Mouse (Mus musculus) urinary bladder, postnatal 0 days (tissue): Measurements from ENCODE around the gene Vamp5. TPM values are rescaled to one million over a fixed set of nuclear protein-coding genes. Genes with fewer than 3 reads are reported as not detected.

Source experiments
- polyA plus RNA-seq: library from polyadenylated mRNA; unstranded; fragments of >200 nt; fragmentation: Nextera tagmentation; extraction: Ambion mirVana; gene quantifications from 2 replicates; pipeline ENCODE4 v1.2.1, GENCODE M21; 2015

Gene Vamp5
- polyA plus RNA-seq: 36.2 and 36.3 TPM in 2 replicates

DNA sequence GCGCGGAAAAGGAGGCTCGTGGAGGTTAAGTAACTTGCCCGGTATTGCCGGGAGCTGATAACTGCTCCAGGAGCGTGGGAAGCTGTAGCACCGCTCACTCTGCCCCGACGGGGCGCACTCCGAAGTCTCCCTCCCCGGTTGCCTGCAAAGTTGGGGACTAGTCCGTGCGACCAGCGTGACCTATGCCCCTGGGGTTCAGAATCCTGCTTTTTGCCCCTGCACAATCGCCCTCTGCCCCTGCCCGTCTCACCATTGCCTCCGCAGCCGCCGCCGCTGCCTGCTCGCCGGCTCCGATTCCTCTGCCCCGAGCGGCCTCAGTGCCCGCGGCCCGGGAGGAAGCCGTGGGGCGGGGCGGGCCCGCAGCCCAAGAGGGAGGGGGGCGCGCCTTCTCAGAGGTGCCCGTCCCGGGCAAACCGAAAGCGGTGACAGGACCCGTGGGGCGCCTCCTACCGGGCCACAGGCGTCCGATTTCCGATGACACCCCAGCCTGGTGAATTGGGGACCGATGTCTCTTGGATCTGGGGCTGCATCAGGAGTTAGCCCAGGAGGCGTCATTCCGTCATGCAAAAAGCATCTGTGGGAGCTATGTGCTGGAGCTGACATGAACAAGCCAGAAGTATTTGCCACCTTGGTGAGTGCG lies at the start of gene Vamp5:
Vamp5 (minus strand) TSS at position 338 of the 640 bp plus-strand sequence.

DNA sequence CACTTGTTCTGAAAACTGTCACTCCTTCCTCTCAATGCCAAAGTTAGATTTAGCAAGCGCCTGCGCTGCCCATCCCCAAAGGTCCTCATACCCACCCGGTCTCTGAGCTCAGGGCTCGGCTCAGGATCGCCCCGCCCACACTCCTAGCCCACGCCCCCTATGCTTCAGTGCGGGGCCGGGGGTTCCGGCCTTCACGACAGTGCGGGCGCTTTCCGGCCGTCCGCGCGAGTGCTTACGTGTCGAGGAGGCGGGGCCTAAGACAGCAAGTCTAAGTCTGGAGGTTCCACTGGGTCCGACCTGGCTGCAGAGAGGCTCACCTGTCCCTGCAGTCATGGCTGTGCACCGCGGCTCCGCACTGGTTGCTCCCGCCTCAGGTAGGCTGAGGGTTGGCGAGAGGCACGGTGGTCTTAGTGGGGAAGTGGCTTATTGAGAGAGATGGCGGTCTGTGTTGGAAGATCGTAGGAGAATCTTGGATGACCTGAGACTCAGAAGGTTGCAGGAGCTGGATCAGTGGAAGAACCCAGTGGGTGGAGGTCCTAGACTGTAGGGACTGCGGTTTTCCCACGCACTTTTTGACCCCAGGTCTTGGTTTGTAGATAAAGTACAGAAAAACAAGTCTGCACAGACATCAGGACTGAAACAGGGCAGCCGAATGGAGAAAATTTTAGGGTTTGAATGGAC lies 33.9 kb upstream of the Vamp5 start, which contains the start of gene Ggcx:
Ggcx (plus strand) TSS at position 233 of the 681 bp plus-strand sequence.

DNA sequence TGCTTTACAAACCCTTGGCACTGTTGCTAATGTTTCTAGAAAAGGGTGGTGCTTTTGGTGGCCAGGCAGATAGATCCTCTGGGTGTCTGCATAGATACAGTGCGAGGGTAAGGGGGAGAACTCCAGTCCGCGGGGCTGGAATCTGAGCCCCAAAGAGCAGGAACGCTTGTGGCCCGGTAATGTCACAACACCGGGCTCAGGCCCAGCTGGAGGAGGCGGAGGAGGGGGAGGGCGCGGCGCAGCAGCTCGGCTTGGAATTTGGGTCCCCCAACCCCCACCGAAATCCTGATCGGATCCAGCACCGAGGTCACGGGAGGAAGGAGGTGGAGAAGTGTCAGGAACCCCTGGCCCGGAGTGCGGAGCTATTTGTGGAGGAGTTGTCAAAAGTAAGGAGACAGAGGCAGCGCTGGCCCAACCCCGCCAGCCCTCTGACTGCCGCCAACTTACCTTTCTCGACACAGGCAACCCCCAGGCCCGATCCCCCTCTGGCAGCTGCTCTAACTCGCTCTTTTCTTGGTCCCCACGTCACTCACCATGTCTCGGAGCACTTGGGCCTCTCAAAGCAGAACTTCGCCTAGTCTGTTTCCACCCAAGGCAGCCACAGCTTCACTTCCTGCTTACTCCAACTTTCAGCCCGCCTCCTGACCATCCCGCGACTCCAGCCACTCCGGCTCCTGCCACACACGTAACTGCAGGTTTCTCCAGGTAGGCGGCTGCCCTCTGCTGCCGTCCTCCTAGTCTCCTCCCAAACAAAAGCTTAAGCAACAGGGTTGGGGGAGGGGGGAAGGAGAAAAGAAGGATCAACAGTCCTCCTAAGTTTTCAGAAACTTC lies 9.9 kb upstream of the Vamp5 start, which contains the start of gene Vamp8:
Vamp8 (minus strand) TSS at position 763 of the 831 bp plus-strand sequence.

DNA sequence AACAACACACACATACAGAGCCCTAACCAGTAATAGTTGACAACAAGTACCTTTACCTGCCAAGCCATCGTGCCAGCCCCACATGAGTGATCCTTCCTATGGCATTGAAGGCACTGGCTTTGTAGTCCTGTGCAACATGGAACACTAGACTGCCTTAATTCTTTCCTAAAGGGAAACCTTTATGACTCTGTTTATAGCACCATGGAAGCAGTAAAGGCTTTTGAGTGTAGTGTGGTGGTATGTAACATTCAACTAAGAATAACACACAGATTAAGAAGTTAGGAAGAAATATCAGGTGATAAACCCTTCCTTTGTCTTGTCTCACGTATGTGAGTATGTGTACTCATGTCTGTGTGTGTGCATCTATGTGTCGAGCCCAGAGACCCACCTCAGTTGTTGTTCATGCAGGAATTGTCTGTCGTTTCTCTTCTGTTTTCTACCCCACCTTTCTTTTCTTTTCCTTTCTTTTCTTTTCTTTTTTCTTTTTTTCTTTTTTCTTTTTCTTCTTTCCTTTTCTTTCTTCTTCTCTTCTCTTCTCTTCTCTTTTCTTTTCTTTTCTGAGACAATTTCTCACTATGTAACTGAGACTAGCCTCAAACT lies 13.3 kb downstream of the Vamp5 start, which contains the start of gene Rnf181:
Rnf181 (minus strand) TSS at position 113 of the 600 bp plus-strand sequence.

DNA sequence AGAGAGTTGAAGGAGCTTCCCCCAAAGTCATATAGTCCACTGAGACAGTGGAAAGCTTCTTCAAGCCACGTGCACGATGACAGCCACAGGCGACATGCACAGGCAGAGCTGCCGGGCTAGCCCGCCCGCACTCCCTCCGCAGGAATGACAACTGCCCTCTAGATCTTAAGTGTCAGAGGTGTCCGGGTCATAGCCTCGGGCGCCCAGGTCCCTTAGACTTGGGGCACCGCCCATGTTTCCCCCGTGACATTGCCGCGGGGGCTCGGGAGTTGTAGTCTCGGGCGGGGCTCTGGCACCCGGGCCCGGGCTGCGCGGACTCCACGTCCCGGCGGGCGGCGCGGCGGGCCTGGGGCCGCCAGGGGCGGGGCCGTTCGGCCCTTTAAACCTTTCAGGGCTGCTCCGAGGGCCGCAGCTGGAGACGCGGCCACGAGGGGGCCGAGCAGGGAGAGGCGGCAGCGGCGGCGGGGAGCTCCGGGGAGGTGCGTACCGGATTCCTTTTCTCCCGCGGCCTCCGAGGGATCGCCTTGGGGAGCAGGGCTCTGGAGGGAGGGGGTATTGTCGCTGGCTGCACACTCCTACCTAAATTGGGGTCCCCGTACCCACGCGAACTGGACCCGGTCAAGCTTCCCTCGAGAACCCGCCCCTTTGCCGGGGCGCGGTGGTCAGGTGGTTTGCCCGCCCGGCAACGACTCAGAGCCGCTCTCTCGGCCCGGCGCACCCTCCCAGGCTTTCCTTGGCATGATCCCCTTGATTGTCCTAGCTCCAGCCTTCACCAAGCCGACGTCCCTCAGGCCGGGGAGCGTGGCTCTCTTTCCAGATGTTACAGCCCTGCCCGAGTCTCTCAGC lies 25.0 kb downstream of the Vamp5 start, which contains the start of gene Tmem150a:
Tmem150a (plus strand) TSS at position 382 of the 846 bp plus-strand sequence.

DNA sequence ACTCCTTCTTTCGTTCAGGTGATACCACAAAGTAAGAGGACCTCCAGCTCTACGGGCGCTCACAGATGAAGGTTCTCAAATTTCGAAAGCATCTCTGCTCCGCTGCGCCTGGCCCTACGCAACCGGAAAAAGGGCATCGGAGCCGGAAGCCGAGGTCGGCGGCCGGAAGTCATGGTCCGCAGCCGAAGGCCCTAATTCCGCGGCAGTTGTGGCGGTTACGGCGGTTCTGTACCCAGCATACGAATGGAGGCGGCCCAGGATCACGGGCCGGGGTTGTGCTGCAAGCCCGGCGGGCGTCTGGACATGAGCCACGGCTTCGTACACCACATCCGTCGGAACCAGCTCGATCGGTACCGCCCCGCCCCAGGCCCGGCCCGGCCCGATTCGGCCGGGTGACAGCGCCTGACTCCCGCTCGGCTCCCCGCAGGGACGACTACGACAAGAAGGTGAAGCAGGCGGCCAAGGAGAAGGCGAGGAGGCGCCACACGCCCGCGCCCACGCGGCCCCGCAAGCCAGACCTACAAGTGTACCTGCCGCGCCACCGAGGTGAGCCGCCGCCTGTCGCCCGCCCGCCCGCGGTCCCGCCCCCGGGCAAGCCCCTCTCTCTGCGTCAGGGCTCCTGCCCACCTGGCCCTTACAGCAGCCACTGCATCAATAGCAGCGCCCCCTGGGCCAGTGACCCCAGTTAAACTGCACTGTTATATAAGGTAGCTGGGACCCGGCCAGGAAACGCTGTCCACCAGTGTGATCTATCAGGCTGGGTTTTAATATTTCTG lies 32.9 kb downstream of the Vamp5 start, which contains the start of gene 0610030E20Rik:
0610030E20Rik (plus strand) TSS at position 152 of the 776 bp plus-strand sequence.

DNA sequence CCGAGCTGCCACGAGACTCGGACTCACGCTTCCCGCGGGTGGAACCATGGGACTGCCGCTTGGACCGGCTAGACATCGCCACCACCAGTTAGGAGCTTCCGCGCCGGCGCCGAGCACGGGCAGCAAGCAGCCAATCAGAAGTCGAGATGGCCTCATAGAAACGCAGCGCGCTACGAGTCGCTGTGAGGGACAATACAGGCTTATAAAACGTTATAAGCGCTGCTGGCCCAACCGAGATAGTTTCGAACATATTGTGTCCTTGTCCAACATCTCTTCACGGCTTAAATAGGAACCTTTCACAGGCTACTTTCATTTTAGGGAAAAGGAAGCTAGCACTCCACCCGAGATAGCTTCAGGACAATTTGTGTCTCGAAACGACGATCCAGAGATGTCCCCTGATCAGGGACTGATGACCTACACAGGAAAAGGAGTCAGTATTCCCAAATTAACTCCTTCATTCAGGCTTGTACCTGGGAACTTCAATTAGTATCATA lies 35.1 kb downstream of the Vamp5 start, which contains the start of gene Usp39:
Usp39 (minus strand) TSS at position 111 of the 494 bp plus-strand sequence.

Other genes with a start within 250 kb of the Vamp5 start
- 12.0 and 14.6 TPM in 2 replicates for gene Atoh8, start 144.9 kb downstream of the Vamp5 start, polyA plus RNA-seq
- gene Sftpb, start 75.9 kb downstream of the Vamp5 start, polyA plus RNA-seq: not detected in 2 replicates
- gene Usp39, start 35.3 kb downstream of the Vamp5 start, polyA plus RNA-seq: 18.8 and 21.3 TPM in 2 replicates
- gene 0610030E20Rik, start 33.2 kb downstream of the Vamp5 start, polyA plus RNA-seq: 16.3 and 18.0 TPM in 2 replicates
- gene Tmem150a, start 25.0 kb downstream of the Vamp5 start, polyA plus RNA-seq: 9.7 and 11.4 TPM in 2 replicates
- gene Rnf181, start 13.5 kb downstream of the Vamp5 start, polyA plus RNA-seq: 93.4 and 95.6 TPM in 2 replicates
- gene Vamp8, start 10.2 kb upstream of the Vamp5 start, polyA plus RNA-seq: 185 and 223 TPM in 2 replicates
- 17.0 and 22.0 TPM in 2 replicates for gene Ggcx, start 33.8 kb upstream of the Vamp5 start, polyA plus RNA-seq
- 183 and 218 TPM in 2 replicates for gene Mat2a, start 59.1 kb upstream of the Vamp5 start, polyA plus RNA-seq
- 0.37 TPM in 2 replicates for gene Sh2d6, start 141.2 kb upstream of the Vamp5 start, polyA plus RNA-seq
- 172 and 260 TPM in 2 replicates for gene Capg, start 163.9 kb upstream of the Vamp5 start, polyA plus RNA-seq
- 8.4 TPM in 2 replicates for gene Elmod3, start 217.9 kb upstream of the Vamp5 start, polyA plus RNA-seq
- 16.5 and 19.6 TPM in 2 replicates for gene Retsat, start 218.0 kb upstream of the Vamp5 start, polyA plus RNA-seq
- 27.6 and 30.1 TPM in 2 replicates for gene Tgoln1, start 236.5 kb upstream of the Vamp5 start, polyA plus RNA-seq